Mouse (Mus musculus): ENCODE measurements around the gene Vangl2. TPM values are rescaled to one million over a fixed set of nuclear protein-coding genes. Genes with fewer than 3 reads are reported as not detected.

Gene Vangl2
- polyA plus RNA-seq, 1 experiment = 0.74 TPM

DNA sequence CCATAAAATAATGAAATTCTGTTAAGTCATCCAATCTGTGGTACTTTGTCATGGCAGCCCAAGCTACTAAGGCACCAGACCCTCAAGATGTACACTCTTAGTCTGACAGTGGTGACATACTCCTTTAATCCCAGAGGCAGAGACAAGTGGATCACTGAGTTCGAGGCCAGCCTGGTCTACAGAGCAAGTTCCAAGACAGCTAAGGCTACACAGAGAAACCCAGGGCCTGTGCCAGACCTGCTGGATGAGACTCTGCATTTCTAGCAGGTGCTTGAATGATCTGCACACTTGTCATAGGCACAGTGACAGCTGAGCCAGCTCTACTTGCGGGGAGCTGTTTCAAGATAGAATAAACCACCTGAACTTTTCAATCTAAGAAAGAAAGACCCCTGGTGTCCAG, 33.7 kb downstream of the Vangl2 start:
- TF ChIP-seq POLR2A (IDR thresholded peaks at IDR 0.05; ENCODE audit: borderline replicate concordance, low read depth, low read length) = no peak
- no peak for TF ChIP-seq CTCF (IDR thresholded peaks at IDR 0.05; ENCODE audit: low read depth, low read length)
- no peak overlapping the region for H3K27ac ChIP-seq (ENCODE audit: insufficient read depth, low read depth, low read length)
- H3K4me3 ChIP-seq (ENCODE audit: insufficient read depth, low read length) = no peak overlapping the region
- no peaks in the 10 kb centered on the region for H3K4me1 ChIP-seq (ENCODE audit: control insufficient read depth, insufficient read depth, low read length)

DNA sequence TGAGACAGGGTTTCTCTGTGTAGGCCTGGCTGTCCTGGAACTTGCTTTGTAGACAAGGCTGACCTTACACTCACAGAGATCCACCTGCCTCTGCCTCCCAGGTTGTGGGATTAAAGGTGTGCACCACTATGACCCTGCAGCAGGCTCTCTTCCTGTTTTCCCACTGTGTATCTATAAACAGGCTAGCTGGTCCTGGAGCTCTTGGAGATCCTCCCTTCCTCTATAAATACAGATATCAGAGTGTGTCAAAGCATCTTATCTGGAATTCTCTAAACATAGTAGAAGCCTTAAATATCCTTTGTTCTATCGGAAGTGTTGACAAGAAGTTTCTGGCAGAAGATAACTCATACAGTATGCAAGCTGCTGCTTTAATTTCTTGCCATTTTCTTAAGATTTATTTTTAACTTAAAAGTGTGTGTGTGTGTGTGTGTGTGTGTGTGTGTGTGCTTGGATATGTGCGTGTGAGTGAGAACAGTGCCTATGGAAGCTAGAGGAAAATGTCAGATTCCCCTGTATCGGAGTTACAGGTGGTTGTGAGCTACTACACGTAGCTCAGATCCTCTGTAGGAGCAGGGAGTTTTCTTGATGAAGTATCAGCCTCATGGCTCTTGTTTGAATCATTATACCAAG, 35.2 kb downstream of the Vangl2 start:
- H3K4me1 ChIP-seq (ENCODE audit: control insufficient read depth, insufficient read depth, low read length) = no peaks in the 10 kb centered on the region
- no peak overlapping the region for H3K4me3 ChIP-seq (ENCODE audit: insufficient read depth, low read length)
- H3K27ac ChIP-seq (ENCODE audit: insufficient read depth, low read depth, low read length) = no peak overlapping the region
- TF ChIP-seq POLR2A (IDR thresholded peaks at IDR 0.05; ENCODE audit: borderline replicate concordance, low read depth, low read length) = no peak
- no peak for TF ChIP-seq CTCF (IDR thresholded peaks at IDR 0.05; ENCODE audit: low read depth, low read length)

DNA sequence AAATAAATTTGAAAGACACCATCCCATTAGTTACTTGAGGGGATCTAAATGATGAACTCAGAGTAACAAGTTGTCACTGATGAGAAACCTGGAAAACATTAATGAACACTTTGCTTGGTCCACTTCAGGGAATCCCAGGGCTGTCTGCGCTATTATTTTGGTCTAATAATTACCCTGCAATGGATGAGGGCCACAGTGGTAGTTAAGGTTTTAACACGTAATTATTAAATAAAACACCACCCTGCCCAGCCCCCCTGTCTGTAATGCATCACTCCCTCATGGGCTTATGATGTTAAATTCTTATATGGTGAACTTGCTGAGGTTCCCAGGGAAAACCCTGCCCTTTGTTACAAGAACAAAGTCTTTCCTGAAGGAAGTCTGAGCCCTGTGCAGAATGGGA, 36.4 kb downstream of the Vangl2 start:
- TF ChIP-seq POLR2A (IDR thresholded peaks at IDR 0.05; ENCODE audit: borderline replicate concordance, low read depth, low read length) = no peak
- TF ChIP-seq CTCF (IDR thresholded peaks at IDR 0.05; ENCODE audit: low read depth, low read length) = no peak
- Histone ChIP-seq H3K4me1 (ENCODE audit: control insufficient read depth, insufficient read depth, low read length) (no peaks in the 10 kb centered on the region), H3K27ac (ENCODE audit: insufficient read depth, low read depth, low read length) (no peak overlapping the region), H3K4me3 (ENCODE audit: insufficient read depth, low read length) (no peak overlapping the region)

DNA sequence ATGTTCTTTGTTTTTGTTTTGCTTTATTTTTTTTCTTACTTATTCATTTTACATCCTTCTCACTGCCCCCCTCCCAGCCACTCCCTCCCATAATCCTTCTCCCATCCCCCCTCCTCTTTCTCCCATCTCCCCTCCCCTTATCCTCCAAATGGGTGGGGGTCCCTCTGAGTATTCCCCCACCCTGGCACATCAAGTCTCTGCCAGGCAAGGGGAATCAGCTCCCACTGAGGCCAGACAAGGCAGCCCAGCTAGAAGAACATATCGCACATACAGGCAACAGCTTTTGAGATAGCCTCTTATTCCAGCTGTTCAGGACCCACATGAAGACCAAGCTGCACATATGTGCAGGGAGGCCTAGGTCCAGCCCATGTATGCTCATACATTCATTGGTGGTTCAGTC, 44.1 kb downstream of the Vangl2 start:
- H3K4me1 ChIP-seq (ENCODE audit: control insufficient read depth, insufficient read depth, low read length) = no peaks in the 10 kb centered on the region
- TF ChIP-seq POLR2A (IDR thresholded peaks at IDR 0.05; ENCODE audit: borderline replicate concordance, low read depth, low read length) (no peak), CTCF (IDR thresholded peaks at IDR 0.05; ENCODE audit: low read depth, low read length) (no peak)
- no peak overlapping the region for H3K27ac ChIP-seq (ENCODE audit: insufficient read depth, low read depth, low read length)
- no peak overlapping the region for H3K4me3 ChIP-seq (ENCODE audit: insufficient read depth, low read length)

DNA sequence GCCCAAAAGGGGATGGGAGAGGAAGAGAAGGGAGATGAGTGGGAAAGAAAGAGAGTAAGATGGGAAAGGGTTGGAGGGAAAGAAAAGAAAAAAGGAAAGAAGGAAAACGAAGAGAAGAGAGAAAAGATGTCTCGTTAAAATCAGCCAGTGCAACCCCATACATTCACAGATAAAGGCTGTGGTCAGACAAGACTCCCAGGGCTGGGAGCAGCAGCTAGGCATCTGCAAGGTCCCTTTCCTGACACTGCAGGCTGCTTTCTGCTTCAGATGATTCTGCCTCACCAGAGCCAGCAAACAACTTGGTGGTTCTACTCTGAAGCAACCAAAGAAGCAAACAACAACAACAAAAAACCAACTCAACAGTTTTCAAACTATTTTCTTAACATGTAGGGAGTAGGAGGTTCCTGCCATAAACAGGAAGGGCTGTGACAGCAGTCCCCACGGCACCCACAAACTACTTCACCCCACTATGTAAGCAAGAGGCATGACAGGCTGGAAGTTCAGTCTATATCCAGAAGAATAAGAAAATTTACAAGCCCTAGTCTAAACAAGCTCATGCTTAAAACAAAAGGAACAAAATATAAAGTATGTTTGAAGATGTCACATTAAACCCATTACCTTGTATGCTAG, 44.8 kb downstream of the Vangl2 start:
- Histone ChIP-seq H3K4me3 (ENCODE audit: insufficient read depth, low read length) (no peak overlapping the region), H3K4me1 (ENCODE audit: control insufficient read depth, insufficient read depth, low read length) (no peaks in the 10 kb centered on the region), H3K27ac (ENCODE audit: insufficient read depth, low read depth, low read length) (no peak overlapping the region)
- TF ChIP-seq CTCF (IDR thresholded peaks at IDR 0.05; ENCODE audit: low read depth, low read length) (no peak), POLR2A (IDR thresholded peaks at IDR 0.05; ENCODE audit: borderline replicate concordance, low read depth, low read length) (no peak)

DNA sequence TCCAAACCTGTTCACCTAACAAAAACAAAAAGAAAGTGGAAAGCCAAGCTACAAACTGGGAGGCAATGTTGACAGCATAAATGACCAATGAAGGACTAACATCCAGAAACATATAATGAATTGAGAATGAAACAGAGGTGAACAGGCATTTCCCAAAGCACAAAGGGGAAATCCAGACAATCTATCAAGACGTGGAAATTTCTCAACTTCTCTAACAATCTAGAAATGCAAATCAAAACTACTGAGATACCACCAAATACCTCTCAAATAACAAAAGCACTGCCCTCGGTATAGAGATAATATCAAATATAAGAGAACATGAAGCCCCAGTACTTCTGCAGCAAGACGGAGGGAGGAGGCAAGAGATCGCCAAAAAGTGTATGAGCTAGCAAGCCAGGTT, 45.5 kb downstream of the Vangl2 start:
- H3K4me3 ChIP-seq (ENCODE audit: insufficient read depth, low read length) = no peak overlapping the region
- no peaks in the 10 kb centered on the region for H3K4me1 ChIP-seq (ENCODE audit: control insufficient read depth, insufficient read depth, low read length)
- no peak overlapping the region for H3K27ac ChIP-seq (ENCODE audit: insufficient read depth, low read depth, low read length)
- TF ChIP-seq POLR2A (IDR thresholded peaks at IDR 0.05; ENCODE audit: borderline replicate concordance, low read depth, low read length) (no peak), CTCF (IDR thresholded peaks at IDR 0.05; ENCODE audit: low read depth, low read length) (no peak)

DNA sequence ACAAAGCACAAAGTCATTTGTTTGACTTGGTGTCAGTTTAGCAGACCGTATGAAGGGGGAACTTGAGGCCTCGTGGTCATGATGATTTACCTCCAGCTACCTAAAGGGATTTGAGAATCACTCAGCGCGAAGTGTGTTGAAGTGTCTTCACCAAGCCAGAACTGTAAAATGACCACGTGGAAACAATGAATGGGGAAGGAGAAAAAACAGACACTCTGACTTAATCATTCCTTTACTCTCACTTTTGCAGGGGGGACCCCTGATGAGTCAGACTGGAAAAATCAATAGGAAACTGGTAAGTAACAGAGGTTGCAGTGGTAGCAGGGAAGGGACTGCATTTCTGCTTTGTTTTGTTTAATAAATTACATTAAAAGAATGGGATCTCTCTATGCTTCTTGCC, 46.1 kb downstream of the Vangl2 start:
- no peaks in the 10 kb centered on the region for H3K4me1 ChIP-seq (ENCODE audit: control insufficient read depth, insufficient read depth, low read length)
- no peak overlapping the region for H3K4me3 ChIP-seq (ENCODE audit: insufficient read depth, low read length)
- no peak overlapping the region for H3K27ac ChIP-seq (ENCODE audit: insufficient read depth, low read depth, low read length)
- no peak for TF ChIP-seq POLR2A (IDR thresholded peaks at IDR 0.05; ENCODE audit: borderline replicate concordance, low read depth, low read length)

DNA sequence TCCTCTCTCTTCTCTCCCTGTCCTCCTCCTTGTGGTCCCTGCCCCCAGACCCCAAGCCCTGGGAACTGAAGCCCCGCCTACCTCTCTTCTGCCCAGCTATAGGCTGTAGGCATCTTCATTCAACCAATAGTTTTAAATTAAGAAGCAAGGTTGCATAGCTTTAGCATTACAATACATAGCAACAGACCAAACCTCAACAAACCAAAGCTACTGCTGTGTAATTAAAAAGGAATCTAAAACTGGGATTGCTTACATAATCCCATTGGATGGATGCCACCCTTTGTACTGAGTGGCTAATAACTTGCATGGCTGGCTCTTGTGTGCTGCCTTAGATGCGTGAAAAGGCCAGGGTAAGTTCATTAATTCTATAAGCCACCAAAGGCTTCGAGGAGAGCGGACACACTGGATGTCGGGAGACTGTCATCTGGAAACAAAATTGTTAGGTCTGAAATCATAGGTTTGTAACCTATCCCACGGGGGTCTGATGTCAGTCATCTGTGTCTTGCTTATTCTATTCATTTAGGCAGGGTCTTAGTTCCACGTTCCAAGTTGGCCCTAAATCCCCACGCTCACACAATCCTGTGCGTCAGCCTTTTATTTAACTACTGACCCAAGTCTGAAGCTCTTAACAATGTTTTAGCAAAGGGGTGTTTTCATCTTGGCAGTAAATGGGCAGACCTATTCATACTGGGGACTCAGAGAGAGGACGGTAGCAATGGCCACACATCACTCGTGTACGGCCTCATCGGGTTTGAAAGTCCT, 48.1 kb downstream of the Vangl2 start:
- TF ChIP-seq CTCF (IDR thresholded peaks at IDR 0.05; ENCODE audit: low read depth, low read length) = no peak
- no peak for TF ChIP-seq POLR2A (IDR thresholded peaks at IDR 0.05; ENCODE audit: borderline replicate concordance, low read depth, low read length)
- H3K4me3 ChIP-seq (ENCODE audit: insufficient read depth, low read length) = no peak overlapping the region
- H3K4me1 ChIP-seq (ENCODE audit: control insufficient read depth, insufficient read depth, low read length) = no peaks in the 10 kb centered on the region
- no peak overlapping the region for H3K27ac ChIP-seq (ENCODE audit: insufficient read depth, low read depth, low read length)

DNA sequence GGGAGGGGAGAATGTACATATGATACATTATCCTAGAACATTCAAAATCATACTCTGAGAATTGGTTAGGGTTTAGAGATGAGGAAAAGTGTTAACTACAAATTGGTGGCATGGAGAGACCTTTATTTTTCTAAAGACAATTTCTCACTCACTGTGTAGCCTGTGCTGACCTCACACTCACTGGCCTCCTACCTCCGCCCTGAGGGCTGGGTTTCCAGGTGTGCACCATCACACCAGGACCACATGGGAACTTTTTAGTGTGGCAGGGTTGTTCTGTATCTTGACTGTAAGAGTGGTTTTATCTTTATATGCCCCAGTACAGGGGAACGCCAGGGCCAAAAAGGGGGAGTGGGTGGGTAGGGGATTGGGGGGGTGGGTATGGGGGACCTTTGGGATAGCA, 50.4 kb downstream of the Vangl2 start:
- no peaks in the 10 kb centered on the region for H3K4me1 ChIP-seq (ENCODE audit: control insufficient read depth, insufficient read depth, low read length)
- no peak overlapping the region for H3K27ac ChIP-seq (ENCODE audit: insufficient read depth, low read depth, low read length)
- no peak overlapping the region for H3K4me3 ChIP-seq (ENCODE audit: insufficient read depth, low read length)
- no peak for TF ChIP-seq POLR2A (IDR thresholded peaks at IDR 0.05; ENCODE audit: borderline replicate concordance, low read depth, low read length)
- no peak for TF ChIP-seq CTCF (IDR thresholded peaks at IDR 0.05; ENCODE audit: low read depth, low read length)
